Mouse (Mus musculus) myocyte (in vitro differentiated cells): ENCODE measurements at regions not wholly inside any gene's neighbourhood (a gene's known extent, or its start where the extent isn't known, plus 50 kb on each side); places are given as distances from the start of the nearest gene placed in this dataset.

Experiments
- E2F4 ChIP-seq: IDR thresholded peaks from one replicate; pipeline ENCODE4 v1.6.1; 2011; ENCODE audit warnings: mild to moderate bottlenecking, control low read depth, moderate library complexity; ENCODE audit not compliant: insufficient read depth
- MAX ChIP-seq: IDR thresholded peaks from one replicate; pipeline ENCODE4 v1.6.1; 2011; ENCODE audit warnings: low read depth, mild to moderate bottlenecking, control low read depth
- MYOD1 ChIP-seq, 3 experiments: IDR thresholded peaks; one replicate each; pipeline ENCODE4 v1.6.1; 2011; ENCODE audit warnings: control low read depth in 2 of 3, low read depth in 2 of 3, mild to moderate bottlenecking in 2 of 3, moderate library complexity in 1 of 3; ENCODE audit not compliant: insufficient read length in 2 of 3, control insufficient read depth in 1 of 3
- MYOG ChIP-seq, 3 experiments: IDR thresholded peaks; one replicate each; pipeline ENCODE4 v1.6.1; 2011; ENCODE audit warnings: control low read depth in 2 of 3, low read depth in 2 of 3, mild to moderate bottlenecking in 2 of 3; ENCODE audit not compliant: insufficient read length in 2 of 3, control insufficient read depth in 1 of 3, insufficient read depth in 1 of 3
- POLR2A ChIP-seq: IDR thresholded peaks from one replicate; pipeline ENCODE4 v1.6.1; 2011; ENCODE audit warnings: low read depth, mild to moderate bottlenecking, control low read depth, moderate library complexity; ENCODE audit not compliant: insufficient read length
- POLR2AphosphoS2 ChIP-seq: IDR thresholded peaks from one replicate; pipeline ENCODE4 v1.6.1; 2011; ENCODE audit warnings: low read depth, control low read depth; ENCODE audit not compliant: insufficient read length
- REST ChIP-seq: IDR thresholded peaks from one replicate; pipeline ENCODE4 v1.6.1; 2011; ENCODE audit warnings: mild to moderate bottlenecking, control low read depth, moderate library complexity; ENCODE audit not compliant: insufficient read depth, insufficient read length
- TCF12 ChIP-seq: IDR thresholded peaks from one replicate; pipeline ENCODE4 v1.6.1; 2011; ENCODE audit warnings: mild to moderate bottlenecking, control low read depth; ENCODE audit not compliant: poor library complexity, insufficient read depth, severe bottlenecking
- TCF3 ChIP-seq: IDR thresholded peaks from one replicate; pipeline ENCODE4 v1.6.1; 2011; ENCODE audit warnings: low read depth, control low read depth; ENCODE audit not compliant: insufficient read length
- USF1 ChIP-seq: IDR thresholded peaks from one replicate; pipeline ENCODE4 v1.6.1; 2011; ENCODE audit warnings: low read depth, mild to moderate bottlenecking, control low read depth, moderate library complexity

GRCm38 (mm10) chr5:75503673-75504072, 71.0 kb upstream of the Kit start:
- TF ChIP-seq POLR2A (no peak), MAX (no peak), MYOD1 (IDR thresholded peaks at IDR 0.05; ENCODE audit: control insufficient read depth in 1 of 3, insufficient read length in 2 of 3, low read depth in 2 of 3) (no peak), USF1 (no peak), TCF12 (no peak), E2F4 (no peak), REST (no peak), TCF3 (no peak), POLR2AphosphoS2 (no peak), MYOG (IDR thresholded peaks at IDR 0.05; ENCODE audit: control insufficient read depth in 1 of 3, insufficient read depth in 1 of 3, insufficient read length in 2 of 3, low read depth in 2 of 3) (no peak)
